Mouse (Mus musculus) heart, adult 9 months (tissue): ENCODE results near the gene Smc3.
"Not testable (repeated sequence)": the region's sequence is repeated elsewhere in the genome, so short reads cannot be mapped to it uniquely, and the experiment has no call there.

ENCODE experiments used
- DNase-seq, 2 experiments: peaks; one replicate each; pipeline ENCODE4 v3.0.0; 2022; ENCODE audit warnings: low spot score in 2 of 2

The Smc3 gene

DNA sequence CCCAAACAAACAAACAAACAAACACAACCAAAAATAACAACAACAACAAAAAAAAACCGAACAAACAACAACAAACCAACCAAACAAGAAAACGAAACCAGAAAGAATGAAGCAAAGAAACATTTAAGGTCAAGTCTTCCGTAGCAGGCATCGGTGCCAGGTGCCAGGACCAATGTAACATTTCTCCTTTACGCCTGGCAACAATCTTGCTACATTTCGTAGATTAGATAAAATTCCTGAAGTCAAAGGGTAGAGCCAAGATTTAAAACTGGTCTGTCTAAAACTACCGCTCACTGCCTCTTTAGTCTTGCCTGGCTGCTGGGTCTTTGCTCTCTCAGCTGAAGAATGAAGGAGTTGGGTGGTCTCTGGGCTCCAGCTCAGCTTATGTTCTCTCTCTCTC lies 24.1 kb upstream of the Smc3 start:
- no peak for DNase-seq

DNA sequence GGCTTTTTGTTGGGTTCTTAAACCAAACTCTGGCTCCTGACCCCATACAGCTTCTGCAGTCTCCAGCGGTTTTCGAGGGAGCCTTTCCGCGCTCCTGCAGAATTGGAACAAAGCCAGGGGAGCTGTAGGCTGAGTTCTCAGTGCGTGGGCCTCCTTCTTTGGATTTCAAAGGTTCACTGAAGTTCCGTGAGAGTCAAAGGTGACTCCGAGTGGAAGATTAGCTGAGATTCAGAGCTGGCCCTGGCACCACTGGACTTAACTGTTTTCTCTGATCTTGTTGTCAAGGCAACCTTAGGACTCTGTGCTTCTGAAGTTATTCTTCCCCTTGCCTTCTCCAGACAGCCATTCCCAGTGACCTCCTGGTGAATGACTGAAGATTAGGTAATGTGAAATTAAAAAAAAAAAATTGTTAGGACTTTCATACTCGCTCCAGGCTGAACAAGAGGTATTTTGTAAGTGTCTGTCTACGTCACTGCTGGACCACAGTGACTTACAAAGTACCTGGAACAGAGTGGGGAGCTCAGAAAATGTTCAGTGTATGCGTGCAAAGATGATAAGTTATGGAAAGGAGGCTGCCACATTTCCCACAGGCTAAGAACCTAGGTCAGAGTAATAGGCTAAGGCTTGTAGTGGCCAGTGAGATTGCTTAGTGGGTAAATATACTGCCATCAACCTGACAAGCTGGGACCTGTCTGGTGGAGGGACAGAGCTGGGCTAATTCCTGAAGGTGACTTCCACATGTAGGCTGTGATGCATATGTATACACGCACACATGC lies 23.0 kb upstream of the Smc3 start:
- no peak for DNase-seq

DNA sequence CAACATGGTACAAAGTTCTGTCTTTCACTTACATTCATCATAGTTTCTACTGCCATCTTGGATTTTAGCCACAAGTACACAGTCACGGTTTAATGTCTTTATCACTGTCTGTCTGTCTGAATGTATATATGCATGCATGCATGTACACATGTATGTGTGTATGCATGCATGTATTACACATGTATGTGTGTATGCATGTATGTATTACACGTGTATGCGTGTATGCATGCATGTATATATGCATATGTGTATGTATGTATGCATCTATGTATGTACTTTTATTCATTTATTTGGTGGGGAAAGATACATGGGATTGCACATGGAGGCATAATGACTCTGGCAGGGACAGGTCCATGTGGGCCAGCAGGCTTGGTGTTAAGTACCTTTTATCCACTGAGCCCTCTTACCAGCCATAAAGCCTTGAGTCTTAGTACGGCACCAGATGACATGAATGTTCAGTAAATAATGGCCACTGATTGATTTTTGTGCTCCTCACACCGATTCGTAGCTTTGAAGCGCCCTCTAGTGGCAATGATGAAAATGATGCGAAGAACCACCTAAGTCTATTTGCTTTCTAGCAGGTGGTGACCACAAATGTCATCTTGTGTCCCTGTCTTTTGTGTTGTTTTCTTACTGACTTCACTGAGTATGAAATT lies 21.5 kb upstream of the Smc3 start:
- DNase-seq: peak; percentile 21 to 56

DNA sequence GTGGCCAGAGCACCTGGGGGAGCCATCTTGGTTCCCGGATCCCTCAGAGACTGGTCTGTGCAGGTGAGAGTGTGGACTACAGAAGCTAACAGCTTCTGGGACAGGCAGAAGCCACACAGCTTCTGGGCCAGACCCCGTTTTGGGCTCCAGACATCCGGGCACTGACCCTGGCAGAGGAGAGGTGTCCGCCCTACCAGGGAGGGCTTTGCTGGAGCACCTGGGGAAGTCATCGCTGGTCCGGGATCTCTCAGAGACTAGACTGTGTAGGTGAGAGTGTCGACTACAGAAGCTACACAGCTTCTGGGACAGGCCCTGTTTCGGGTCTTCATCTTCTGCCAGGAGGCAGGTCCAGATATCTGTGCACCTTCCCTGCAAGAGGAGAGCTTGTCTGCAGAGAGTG lies 19.9 kb upstream of the Smc3 start:
- DNase-seq: not testable (repeated sequence)

DNA sequence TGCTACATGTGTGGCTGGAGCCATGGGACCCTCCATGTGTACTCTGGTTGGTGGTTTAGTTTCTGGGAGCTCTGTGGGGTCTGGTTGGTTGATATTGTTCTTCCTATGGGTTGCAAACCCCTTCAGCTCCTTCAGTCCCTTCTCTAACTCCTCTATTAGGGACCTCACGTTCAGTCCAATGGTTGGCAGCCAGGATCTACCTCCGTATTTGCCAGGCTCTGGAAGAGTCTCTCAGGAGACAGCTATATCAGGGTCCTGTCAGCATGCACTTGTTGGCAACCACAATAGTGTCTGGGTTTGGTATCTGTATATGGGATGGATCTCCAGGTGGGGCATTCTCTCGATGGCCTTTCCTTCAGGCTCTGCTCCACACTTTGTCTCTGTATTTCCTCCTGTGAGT lies 12.5 kb upstream of the Smc3 start:
- not testable (repeated sequence) for DNase-seq

DNA sequence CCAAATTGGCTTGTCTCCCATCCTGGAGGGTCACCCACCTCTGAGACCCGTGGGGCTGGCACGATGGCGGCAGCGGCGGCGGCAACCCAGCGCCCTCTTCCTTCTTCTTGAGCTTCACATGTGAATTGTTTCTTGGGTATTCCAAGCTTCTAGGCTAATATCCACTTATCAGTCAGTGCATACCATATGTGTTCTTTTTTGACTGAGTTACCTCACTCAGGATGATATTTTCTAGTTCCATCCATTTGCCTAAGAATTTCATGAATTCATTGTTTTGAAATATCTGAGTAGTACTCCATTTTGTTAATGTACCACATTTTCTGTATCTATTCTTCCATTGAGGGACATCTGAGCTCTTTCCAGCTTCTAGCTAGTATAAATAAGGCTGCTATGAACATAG lies 11.2 kb upstream of the Smc3 start, which contains the start of gene Nutf2-ps1:
Nutf2-ps1 (minus strand) TSS at position 101 of the 400 bp plus-strand sequence.
- DNase-seq: not testable (repeated sequence)

DNA sequence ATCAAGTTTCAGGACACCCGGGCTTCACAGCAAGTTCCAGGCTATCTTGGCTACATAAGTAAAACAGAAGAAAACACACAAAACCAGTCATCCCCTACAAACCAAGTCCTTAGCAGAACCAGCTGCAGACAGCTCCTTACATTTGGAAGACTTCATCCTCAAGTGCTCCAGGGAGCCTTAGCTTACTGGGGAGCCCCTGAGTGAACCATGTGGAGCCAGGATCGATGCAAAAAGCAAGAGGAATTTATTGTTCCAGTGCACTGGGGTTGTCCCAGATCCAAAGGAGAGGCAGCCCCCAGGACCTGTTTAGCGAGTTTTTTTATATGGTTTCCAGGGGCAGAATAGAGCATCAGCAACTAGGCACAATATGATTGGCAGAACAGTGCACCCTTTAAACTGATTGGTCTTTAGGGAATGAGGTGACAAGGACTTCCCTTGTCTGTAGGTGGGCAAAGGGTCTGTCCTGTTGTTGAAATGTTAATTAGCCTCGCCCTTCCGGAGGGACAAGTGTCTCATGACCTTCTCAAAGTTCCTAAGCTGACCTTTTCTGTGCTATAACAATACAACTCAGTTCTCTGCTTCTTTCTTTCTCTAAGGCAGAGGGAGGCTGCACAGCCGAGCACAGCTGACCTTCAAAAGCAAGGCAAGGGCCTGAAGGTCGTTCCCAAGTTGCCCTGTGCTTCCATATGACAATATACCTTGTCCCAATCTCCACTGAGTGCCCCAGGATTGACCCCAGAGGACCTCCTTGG lies 3.3 kb upstream of the Smc3 start:
- DNase-seq: no peak

DNA sequence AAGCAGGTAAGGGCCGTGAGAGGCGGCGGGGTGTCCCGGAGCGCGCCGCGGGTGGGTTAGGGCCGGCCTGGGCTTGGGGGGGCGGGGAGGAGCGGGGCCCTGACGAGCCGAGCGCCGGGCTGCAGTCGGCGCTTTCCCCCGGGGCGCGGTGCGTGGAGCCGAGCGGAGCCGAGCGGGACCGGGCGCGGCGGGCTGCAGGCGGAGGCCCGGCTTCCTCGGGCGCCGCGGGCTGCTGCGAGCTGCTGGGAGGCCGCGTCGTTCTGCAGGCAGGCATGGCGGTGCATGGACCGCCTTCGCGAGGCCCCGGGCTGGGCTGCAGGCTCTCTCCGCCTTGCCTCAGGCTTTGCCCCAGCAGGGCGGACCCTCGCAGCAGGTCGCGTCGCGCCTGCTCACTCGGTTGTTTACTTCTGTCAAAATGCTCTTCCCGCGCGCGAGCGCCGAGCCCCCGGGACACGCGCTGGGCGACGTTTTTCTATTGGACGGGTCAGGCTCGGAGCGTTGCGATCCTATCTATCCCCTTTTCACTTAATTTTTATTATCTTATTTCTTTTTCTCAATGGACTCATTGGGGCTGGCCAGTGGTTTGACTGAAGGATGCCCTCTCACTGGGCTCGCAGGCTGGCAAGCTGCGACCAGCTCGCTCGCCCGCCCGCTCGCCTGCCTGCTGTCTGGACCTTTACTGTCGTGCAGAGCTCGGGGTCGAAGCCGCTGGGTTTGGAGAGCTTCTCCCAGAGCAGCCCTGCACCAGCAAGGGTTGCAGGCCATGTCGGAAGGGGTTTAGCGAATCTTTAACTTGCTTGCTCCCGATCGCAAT lies 558 bp downstream of the Smc3 start:
- peak; percentile 47 to 51 for DNase-seq

DNA sequence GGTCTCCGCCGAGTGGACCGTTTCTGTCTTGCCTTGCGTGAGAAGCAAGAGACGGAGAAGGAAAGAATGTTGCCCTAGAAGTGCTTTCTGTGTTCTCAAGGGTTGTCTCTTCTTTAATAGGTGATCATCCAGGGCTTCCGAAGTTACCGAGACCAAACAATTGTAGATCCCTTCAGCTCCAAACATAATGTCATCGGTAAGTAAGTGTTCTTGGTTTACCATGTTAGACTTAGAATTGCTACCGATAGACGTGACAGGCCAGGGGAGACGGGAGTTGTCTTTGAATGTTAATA lies 1.1 kb downstream of the Smc3 start:
- DNase-seq: no peak

DNA sequence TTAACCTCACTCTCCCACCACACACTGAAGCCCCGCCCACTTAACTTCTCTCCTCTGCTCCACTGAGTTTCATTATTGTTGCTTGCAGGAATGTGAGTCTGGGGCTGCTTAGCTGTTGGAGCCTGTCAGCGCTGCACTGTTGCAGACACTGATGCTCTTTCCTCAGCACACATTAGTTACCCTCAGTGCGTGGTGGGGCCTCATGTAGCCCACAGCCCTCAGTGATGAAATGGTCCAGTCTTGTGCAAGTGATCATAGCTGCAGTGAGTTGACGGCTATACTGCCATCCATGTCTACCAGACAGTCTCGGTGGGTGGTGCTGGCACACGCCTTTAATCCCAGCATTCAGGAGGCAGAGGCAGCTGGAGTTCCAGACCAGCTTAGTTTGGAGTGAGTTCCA lies 8.7 kb downstream of the Smc3 start:
- no peak for DNase-seq

DNA sequence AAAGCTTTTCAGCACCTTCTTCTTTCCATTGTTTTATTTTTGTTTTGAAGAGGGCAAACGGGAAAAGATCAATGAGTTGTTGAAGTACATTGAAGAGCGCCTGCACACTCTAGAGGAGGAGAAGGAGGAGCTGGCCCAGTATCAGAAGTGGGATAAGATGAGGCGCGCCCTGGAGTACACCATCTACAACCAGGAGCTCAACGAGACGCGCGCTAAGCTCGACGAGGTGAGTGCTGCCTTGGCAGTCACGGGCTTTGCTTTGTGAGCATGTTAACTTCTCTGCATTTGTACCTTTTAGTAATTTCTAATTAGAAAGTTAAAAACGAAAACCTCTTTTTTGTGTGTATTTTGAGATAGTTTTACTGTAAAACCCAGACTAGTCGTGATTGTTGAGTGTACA lies 21.5 kb downstream of the Smc3 start:
- DNase-seq: no peak

DNA sequence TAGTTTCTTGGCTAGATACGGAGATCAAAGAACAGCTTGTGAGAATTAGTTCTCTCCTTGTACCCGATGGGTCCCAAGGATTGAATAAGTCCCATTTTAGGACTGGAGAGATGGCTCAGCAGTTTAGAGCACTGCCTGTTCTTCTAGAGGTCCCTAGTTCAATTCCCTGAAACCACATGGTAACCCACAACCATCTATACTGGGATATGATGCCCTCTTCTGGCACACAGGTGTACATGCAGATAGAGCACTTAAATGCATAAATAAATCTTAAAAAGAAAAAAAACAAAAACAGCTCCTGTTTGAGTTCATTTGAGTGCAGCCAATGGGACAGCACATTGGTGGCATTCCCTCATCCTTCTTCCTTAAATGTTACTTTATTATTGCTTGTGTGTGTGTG lies 37.8 kb downstream of the Smc3 start:
- no peak for DNase-seq

DNA sequence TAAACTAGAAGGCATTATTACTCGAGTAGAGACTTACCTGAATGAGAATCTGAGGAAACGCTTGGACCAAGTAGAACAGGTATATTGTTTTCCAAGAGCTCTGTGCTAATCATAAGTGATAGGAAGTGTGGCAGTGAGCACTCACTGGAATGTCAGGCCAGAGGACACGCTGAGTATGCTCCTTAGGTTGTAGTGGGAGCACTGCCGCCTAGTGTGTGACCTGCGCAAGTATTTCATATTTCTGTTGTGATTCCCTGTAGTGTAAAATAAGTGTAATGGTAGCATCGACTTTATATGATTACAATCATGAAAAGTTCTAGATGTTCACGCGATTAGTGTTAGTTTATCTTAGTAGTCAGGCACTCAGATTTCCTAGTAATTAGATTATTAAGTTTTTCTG lies 38.5 kb downstream of the Smc3 start:
- DNase-seq: no peak

DNA sequence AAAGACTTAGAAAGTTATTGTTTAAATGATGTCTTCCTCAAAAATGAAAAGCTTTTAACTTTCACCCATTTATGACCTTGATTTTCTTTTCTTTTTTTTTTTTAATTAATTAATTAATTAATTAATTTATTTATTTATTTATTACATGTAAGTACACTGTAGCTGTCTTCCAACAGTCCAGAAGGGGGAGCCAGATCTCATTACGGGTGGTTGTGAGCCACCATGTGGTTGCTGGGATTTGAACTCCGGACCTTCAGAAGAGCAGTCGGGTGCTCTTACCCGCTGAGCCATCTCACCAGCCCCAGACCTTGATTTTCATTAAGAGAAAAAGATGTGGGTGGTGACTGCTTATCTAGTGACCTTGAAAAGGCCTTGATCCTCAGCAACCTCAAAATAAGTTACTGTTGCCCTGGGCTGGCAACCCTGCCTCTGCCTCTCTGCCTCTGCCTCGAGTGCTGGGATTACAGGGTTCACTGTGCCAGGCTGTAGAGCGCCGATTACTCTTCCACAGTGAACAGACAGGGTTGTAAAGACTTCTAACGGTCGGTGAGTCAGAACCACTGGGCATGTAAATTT lies 43.9 kb downstream of the Smc3 start:
- DNase-seq: no peak

DNA sequence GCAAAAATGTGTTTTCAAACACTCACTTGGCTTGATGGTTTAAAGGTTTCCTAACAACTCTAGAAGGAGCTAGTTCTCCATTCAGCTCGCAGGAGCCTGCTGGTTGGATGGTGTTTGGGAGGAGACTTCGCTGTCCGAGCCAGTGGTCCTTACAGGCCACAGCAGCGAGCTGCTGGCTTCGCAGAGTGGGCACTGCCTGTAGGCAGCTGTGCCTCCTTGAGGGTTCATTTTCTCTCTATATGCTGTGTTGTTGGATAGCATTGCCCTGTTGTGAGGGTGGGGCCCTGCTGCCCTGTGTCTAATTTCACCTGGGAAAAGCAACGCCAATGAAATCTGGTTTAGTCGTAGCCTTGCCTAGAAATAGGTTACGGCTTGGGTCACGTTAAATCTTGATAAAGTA lies 47.1 kb downstream of the Smc3 start:
- no peak for DNase-seq

DNA sequence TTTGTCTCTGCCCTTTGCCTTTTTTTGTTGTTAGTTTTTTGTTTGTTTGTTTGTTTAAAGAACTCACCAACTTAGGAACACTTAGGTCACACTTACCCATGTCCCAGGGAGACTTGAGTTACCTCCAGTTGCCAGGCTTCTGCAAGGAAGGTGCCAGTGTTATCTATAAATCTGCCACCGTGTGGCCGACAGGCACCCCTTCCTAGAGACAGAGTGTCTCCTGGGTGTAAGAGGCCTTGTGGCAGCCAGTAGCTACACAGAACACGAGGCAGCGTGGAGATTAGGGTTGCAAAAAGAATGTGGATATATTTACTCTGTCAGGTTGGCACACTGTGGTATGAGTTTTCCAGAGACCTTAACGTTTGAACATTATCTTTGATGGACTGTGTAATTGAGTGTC lies 47.9 kb downstream of the Smc3 start:
- no peak for DNase-seq

DNA sequence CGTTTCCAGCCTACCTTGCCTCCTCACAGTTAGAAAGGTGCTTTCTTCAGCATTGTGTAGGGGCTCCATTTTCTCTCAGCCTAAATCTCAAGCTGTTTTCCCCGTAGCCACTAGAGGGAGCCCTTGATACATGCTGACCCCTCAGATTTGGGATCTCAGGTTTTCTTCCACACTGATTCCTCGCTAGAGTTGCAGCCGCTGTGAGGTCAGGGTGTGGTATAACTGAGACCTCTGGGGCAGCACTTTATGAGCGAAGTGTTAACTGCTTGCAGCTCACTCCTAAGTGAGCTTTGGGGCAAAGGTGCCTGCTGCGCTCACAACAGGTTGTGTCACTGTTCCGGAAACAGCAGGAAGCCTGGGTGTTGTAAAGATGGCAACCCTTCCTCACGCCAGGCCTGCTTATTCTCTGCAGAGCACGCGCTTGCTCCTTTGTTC lies 48.6 kb downstream of the Smc3 start:
- DNase-seq: peak; percentile 54 to 69

DNA sequence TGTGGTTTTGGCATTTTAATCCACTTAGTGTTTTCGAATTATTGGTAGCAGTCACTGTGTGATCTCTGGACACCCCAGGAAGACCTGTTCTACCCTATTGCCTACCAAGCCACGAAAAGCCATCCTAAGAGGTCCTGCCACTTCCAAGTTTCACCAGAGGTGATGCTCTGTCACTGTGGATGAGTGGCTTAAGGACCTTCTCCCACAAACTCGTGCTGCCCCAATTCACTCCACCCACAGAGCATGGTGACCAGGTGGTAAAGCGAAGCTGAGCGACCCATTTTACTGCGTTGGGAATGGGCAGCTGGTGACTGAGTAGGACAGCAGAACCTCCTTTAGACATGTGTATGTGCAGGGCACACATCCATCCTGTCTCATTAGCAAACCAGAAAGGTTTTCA lies 49.2 kb downstream of the Smc3 start:
- DNase-seq: no peak

DNA sequence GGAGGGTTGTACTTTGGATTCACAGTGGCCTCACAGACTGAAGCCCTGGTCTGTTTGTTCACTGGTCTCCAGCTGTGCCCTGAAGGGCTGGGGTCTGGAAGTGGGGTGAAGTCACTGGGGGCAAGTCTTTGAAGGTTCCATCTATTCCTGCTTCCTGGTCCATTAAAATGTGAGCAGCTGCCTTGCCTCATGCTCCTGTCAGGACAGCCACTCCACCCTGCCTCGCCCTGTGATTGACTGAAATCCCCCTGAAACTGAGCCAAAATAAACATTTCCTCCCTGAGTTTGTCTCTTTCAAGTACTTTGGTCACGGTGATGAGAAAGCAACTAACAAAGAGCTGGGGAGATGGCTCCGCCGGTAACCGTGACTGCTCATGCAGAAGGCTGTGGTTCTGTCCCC lies 49.6 kb downstream of the Smc3 start:
- DNase-seq: no peak

DNA sequence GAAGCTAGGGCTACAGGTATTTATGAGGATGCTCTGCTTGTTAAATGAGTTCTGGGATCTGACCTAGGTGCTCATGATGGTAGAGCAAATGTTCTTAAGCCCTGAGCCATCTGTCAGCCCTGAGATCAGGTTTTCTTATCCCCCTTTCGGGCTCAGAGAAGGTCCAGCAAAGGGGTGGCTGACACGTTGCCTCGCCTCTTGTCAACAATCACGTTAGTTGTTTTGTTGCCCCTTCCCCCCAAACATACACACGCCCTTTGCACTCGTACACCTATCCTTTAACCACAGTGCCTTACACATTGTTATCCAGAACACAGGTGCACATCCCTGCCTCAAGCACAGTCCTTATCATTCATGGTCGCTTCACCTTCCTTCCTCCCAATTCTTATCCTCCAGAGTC lies 50.7 kb downstream of the Smc3 start:
- DNase-seq: no peak

DNA sequence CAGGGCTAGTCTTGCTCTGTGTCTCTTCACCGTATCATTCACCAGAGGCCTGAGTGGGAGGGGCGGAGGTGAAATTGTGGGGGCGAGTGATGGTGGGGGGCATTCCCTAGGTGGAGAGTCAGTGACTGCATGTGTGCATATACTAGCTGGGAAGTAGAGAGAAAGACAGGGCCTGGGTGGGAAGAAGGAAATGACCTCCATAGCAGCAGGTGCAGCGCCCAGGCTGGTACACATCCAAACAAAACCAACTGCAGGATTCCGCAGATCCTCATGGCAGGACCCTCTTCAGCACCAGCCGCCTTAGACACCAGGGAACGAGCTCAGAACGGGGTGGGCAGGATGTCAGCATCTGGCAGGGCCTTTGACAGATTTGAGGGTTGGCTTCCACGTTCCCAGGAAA lies 52.1 kb downstream of the Smc3 start:
- no peak for DNase-seq
